Mouse (Mus musculus): ENCODE results near the gene Hadha. TPM values are rescaled to one million over a fixed set of nuclear protein-coding genes. Genes with fewer than 3 reads are reported as not detected.

The Hadha gene
- total RNA-seq, 2 experiments from 2014 or later, result 1,388 to 1,426 TPM

Small RNAs within 50 kb of the gene (microRNA-seq; reads per million reads assigned to microRNA genes)
- 12.5 to 18.1 reads per million in 2 experiments for gene Mir1960

Other genes with a start within 250 kb of the Hadha start
- gene Il6, start 142.0 kb downstream of the Hadha start, total RNA-seq (2021), result not detected
- 1 to 10 TPM; 3.0 to 3.1 TPM for gene Tyms, start 81.5 kb downstream of the Hadha start, total RNA-seq (2021)
- gene Garem2, start 50.0 kb downstream of the Hadha start, total RNA-seq (2021), result under 1 TPM in 1 of 2 experiments, not detected in 1; 0.10 TPM
- gene 3110082J24Rik, start 49.1 kb downstream of the Hadha start, total RNA-seq (2021), result not detected
- 1,000 to 10,000 TPM; 2,535 to 2,720 TPM for gene Hadhb, start 86 bp upstream of the Hadha start, total RNA-seq (2021)
- gene Adgrf3, start 50.6 kb upstream of the Hadha start, total RNA-seq (2021), result under 1 TPM in 1 of 2 experiments, not detected in 1; 0.59 TPM
- 10 to 100 TPM; 16.6 to 18.5 TPM for gene Selenoi, start 77.4 kb upstream of the Hadha start, total RNA-seq (2021)
- under 1 TPM in 1 of 2 experiments, not detected in 1; 0.49 TPM for gene Drc1, start 126.2 kb upstream of the Hadha start, total RNA-seq (2021)